Mouse (Mus musculus): ENCODE results near the gene Dlat.
A peak's percentile ranks its signal among the peaks of the same experiment; 100 is the strongest.

The Dlat gene

GRCm38 (mm10) chr9:50659392-50660217 lies at the start of gene Dlat:
Gene Dlat, minus strand, starts transcription at chr9:50659780.
- DNase-seq (ENCODE audit: low read depth, low spot score): peak; percentile 72

GRCm38 (mm10) chr9:50709108-50709507 lies 49.5 kb upstream of the Dlat start:
- no peak for DNase-seq (ENCODE audit: low read depth, low spot score)

GRCm38 (mm10) chr9:50704907-50705306 lies 45.3 kb upstream of the Dlat start:
- DNase-seq (ENCODE audit: low read depth, low spot score): no peak

DNA sequence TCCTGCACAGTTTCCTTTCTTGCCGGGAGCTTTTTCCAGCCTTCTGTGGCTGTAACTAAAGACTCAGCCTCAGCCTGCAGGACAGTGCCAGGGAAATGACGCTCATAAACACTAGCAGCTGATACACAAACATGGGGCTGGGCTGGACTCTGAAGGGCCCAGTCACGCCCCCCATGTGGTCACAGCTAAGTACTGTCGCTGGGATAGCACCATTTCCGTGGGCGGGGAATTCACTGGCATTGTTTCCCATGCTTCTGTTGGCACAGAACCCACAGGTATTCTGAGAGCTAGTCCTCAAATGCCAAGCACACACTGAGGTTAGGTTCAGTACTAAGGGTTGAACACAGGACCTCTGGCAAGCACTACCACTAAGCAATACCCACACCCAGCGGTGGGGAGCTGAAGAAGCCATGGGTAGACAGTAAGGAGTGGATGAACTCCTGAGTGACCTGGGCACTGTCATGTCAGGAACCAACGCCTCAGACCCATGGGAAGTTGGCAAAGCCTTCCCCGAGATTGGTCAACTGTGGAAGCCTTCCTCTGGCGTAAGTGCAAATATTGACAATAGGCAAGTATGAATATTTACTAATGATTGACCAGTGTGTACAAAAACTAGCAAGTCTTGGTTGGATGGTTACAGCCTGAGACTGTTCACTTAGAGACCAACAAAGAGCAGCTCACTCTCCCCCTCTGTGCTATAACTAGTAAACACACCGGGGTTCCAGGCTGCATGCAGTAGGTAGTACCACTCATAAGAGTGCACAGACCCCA lies 41.5 kb upstream of the Dlat start:
- no peak for DNase-seq (ENCODE audit: low read depth, low spot score)

DNA sequence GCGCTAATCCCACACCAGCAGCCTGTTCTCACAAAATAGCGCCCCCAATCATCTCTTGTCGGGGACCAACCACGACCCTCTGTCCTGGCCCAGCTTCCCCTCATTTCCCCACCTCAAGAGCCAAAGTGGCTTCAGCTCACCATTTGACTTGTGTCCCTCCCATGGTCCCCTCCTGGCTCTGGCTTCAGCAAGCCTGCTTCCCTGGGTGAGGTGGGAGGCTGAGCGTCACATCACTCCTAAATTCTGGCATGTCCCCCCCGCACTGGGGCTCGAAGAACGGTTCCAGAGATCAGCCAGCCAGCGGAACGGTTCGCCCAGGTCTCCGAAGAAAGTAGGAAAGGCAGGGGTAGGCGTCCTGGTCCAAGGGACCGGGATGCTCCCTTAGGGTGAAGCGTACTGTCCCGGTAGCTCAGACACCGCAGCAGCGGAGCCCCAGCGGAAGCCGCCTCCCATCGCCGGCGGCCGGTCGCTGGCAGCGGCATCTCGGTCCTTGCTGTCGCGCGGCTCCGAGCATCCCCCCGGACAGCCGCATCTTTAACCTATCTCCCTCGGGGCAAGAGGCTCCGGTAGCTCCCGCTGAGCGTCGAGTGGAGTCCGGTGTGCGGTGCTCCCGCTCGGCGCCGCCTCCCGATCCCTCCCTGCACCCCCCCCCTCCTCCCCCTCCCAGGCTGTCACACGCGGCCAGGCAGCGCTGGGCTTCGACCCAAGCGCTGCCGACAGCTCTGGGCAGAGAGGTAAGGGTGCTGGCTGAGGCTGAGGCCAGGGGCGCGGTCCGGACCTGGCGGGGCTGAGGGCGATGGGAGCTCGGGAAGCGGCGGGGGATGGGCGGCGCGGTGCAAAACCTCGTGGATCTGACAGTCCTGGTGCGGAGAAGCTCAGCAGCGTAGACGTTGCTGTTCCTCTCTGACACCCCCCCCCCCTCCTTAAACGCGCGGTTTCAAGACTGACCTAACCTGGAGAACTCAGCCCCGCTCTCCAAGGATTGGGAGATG lies 39.1 kb upstream of the Dlat start:
- no peak for DNase-seq (ENCODE audit: low read depth, low spot score)

GRCm38 (mm10) chr9:50697706-50698041 lies 38.1 kb upstream of the Dlat start:
- DNase-seq (ENCODE audit: low read depth, low spot score): peak; percentile 76

GRCm38 (mm10) chr9:50696851-50697705 lies 37.5 kb upstream of the Dlat start:
- no peak for DNase-seq (ENCODE audit: low read depth, low spot score)

- DNase-seq (ENCODE audit: low read depth, low spot score): no peak
These were observed 35.6 kb upstream of the Dlat start for GRCm38 (mm10) chr9:50695153-50695552.

- DNase-seq (ENCODE audit: low read depth, low spot score): no peak
These were observed 34.1 kb upstream of the Dlat start for GRCm38 (mm10) chr9:50693631-50694030.

GRCm38 (mm10) chr9:50692626-50693580 lies 33.3 kb upstream of the Dlat start:
- DNase-seq (ENCODE audit: low read depth, low spot score): no peak

GRCm38 (mm10) chr9:50686866-50687652 lies 27.5 kb upstream of the Dlat start:
- no peak for DNase-seq (ENCODE audit: low read depth, low spot score)

DNA sequence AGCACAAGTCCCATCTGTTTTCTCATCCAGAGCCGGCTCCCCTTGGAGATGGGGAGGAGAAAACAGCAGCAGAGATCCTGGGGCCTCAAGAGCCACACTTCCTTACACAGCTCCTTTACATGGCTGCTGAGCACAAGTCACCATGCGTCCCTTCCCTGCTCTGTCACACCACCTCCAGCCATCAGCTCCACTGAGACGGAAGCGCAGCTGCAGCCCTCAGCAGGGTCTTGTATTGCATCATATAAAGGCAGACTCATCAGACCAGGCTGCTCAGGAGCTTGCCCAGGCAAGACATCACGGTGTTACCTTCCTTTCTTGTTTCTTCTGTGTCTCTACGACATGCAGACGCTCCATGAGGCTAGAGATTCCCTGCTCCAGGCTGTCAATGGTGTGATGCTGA lies 22.1 kb upstream of the Dlat start:
- DNase-seq (ENCODE audit: low read depth, low spot score): no peak

- no peak for DNase-seq (ENCODE audit: low read depth, low spot score)
These were observed 19.8 kb upstream of the Dlat start for GRCm38 (mm10) chr9:50679406-50679805.

DNA sequence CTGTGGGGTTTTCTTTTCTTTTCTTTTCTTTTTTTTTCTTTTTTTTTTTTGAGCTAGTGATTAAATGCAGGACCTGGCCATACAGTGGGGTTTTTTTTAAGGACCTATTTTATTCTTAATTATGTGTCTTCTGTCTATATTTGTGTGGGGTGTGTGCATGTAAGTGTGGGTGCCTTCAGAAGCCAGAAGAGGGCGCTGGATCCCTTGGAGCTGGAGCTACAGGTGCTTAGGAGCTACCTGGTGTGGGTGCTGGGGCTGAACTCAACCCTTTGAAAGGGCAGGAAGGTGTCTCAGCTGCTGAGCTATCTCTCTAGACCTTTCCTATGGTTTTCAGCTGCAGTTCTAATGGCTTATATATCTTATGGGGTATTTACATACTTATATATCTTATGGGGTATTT lies 15.2 kb upstream of the Dlat start:
- no peak for DNase-seq (ENCODE audit: low read depth, low spot score)

GRCm38 (mm10) chr9:50670690-50671089 lies 11.1 kb upstream of the Dlat start:
- no peak for DNase-seq (ENCODE audit: low read depth, low spot score)

DNA sequence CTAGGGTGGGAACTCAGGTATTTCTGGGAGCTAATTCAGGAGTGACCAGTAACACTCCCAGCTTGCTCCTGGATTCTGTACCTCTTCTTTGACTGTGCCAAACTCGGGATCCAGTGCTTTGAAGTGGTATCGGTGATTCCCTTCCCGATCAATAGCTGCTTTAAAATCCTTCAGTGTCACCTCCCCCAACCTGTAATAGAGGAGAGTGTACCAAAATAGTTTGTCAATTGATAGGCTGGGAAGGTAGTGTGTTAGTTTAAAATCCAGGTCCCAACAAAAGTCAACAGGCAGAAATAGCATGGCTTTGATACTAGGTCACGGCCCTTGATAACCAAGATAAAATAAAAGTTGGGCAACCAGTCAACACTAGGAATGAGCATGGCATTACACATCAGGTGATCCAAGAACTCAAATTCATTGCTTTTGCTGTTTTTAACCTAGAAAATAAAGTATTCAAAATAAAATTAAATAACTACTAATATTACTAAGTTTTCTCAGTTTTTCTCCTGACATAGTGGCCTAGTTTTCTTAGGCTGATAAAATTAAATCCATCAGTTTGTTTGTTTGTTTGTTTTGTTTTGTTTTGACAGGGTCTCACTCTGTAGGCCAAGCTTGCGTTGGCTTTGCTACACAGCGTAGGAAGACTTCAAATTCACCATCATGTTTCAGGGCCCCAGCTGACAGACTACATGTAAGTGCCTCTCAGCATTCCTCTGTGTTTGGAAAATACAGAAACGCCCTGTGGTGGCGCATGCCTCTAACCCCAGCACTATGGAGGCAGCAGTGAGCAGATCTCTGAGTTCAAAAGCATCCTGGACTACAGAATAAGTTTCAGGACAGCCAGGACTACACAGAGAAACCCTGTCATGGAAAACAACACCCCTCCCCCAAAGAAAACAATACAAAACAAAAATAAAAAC lies 8.3 kb upstream of the Dlat start:
- DNase-seq (ENCODE audit: low read depth, low spot score): no peak

GRCm38 (mm10) chr9:50666442-50666841 lies 6.9 kb upstream of the Dlat start:
- no peak for DNase-seq (ENCODE audit: low read depth, low spot score)

- no peak for DNase-seq (ENCODE audit: low read depth, low spot score)
These were observed 5.2 kb upstream of the Dlat start for GRCm38 (mm10) chr9:50664826-50665225.
